Mouse (Mus musculus) embryonic facial prominence, embryonic 13.5 days (tissue): ENCODE measurements around the gene Irx5. TPM values are rescaled to one million over a fixed set of nuclear protein-coding genes. Genes with fewer than 3 reads are reported as not detected.

Source experiments
- ATAC-seq: fragments of 200-750 bp; cut with Nextera tagmentation; 2 replicates; pipeline ENCODE4 v1.8.0; 2017; ENCODE audit warnings: low read depth; ENCODE audit not compliant: insufficient number of reproducible peaks, insufficient read depth, low FRiP score, low TSS enrichment
- H3K27ac ChIP-seq: fragments of 300-500 bp; sonication (generic); 2 replicates; pipeline ENCODE4 v1.5.1; 2015; ENCODE audit warnings: moderate library complexity, mild to moderate bottlenecking, inconsistent platforms
- H3K27me3 ChIP-seq: fragments of 300-500 bp; sonication (generic); 2 replicates; pipeline ENCODE4 v1.6.1; 2015; ENCODE audit warnings: mild to moderate bottlenecking, inconsistent platforms
- H3K36me3 ChIP-seq: fragments of 300-500 bp; sonication (generic); 2 replicates; pipeline ENCODE4 v1.6.1; 2015; ENCODE audit warnings: mild to moderate bottlenecking, inconsistent platforms
- H3K4me1 ChIP-seq: fragments of 300-500 bp; sonication (generic); 2 replicates; pipeline ENCODE4 v1.6.1; 2015; ENCODE audit warnings: inconsistent platforms
- H3K4me2 ChIP-seq: fragments of 300-500 bp; sonication (generic); 2 replicates; pipeline ENCODE4 v1.6.1; 2015; ENCODE audit warnings: moderate library complexity, mild to moderate bottlenecking, inconsistent platforms
- H3K4me3 ChIP-seq: fragments of 300-500 bp; sonication (generic); 2 replicates; pipeline ENCODE4 v1.5.1; 2015; ENCODE audit warnings: mild to moderate bottlenecking, inconsistent platforms
- H3K9ac ChIP-seq: fragments of 300-500 bp; sonication (generic); 2 replicates; pipeline ENCODE4 v1.6.1; 2015; ENCODE audit warnings: mild to moderate bottlenecking, inconsistent platforms
- H3K9me3 ChIP-seq: fragments of 300-500 bp; sonication (generic); 2 replicates; pipeline ENCODE4 v1.6.1; 2016; ENCODE audit warnings: inconsistent platforms
- WGBS: fragments of 180-500 bp; shearing (Covaris S2); methylation state at CpG from one replicate; pipeline ENCODE4 v1.1.7; 2015; ENCODE audit warnings: mixed read lengths; 5-methylcytosine and 5-hydroxymethylcytosine counted together
- polyA plus RNA-seq: library from polyadenylated mRNA; unstranded; fragments of >200 nt; fragmentation: Nextera tagmentation; extraction: Ambion mirVana; gene quantifications from 2 replicates; pipeline ENCODE4 v1.2.1, GENCODE M21; 2015

Gene Irx5
- polyA plus RNA-seq: 21.2 and 27.2 TPM in 2 replicates

- Histone ChIP-seq H3K27me3 (peaks cover 40% of the 10 kb centered on the region), H3K27ac (peak within 1 kb of the TSS; percentile 98), H3K36me3 (peaks cover 10% of the 10 kb centered on the region), H3K9ac (peak within 1 kb of the TSS; percentile 96), H3K4me2 (peak within 1 kb of the TSS; percentile 82), H3K4me3 (peak within 1 kb of the TSS; percentile 72), H3K4me1 (peaks cover 44% of the 10 kb centered on the region), H3K9me3 (no peaks in the 10 kb centered on the region)
- ATAC-seq: peak; percentile 73
- under 1% methylated on average over 47 of the region's 47 CpGs for WGBS
Observed at GRCm38 (mm10) chr8:92357398-92357981, at the start of gene Irx5. Gene Irx5 (plus strand): TSS chr8:92357625.

DNA sequence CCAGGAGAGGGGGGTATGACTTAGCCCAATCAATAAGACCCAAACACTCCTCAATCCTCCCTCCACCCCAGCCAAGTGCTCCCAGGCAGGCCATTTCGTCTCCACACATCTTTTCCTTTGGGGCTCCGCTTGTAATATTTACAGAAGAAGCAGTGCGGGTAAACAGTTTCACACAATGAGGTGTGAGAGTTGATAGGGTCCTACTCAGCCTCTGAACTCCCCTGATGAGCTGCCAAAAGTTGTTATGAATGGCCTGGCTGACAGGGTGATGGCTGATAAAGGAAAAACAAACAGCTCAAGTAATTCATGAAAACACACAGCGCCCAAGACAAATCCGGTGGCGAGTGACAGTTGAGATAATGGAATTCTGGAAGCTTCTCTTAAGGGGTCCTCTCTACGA lies 45.2 kb upstream of the Irx5 start:
- Histone ChIP-seq H3K27ac (no peak overlapping the region), H3K36me3 (no peaks in the 10 kb centered on the region), H3K27me3 (no peaks in the 10 kb centered on the region), H3K4me2 (no peak overlapping the region), H3K9ac (no peak overlapping the region), H3K4me1 (peaks cover 10% of the 10 kb centered on the region), H3K9me3 (no peaks in the 10 kb centered on the region), H3K4me3 (no peak overlapping the region)
- WGBS: 68% methylated on average over 7 of the region's 7 CpGs
- no peak for ATAC-seq

DNA sequence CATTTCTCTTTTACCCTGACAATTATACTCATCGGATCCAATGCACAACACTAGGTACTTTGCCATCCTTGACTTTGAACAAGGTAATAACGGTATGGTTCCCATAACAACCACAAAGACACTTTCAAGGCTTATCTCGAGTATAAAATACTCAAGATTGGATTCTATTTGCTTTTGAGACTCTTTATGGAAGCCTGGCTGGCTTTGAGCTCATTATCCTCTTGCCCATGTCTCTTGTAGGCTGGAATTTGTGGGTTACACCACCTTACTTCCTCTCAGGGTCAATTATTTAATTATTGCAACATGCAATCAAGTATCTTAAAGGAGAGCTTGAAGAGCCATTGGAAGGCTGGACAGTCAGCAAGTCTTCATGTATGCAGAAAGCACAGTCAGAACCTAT lies 43.7 kb upstream of the Irx5 start:
- ATAC-seq: no peak
- H3K9ac ChIP-seq: no peak overlapping the region
- WGBS: 83% methylated on average over 3 of the region's 3 CpGs
- no peaks in the 10 kb centered on the region for H3K27me3 ChIP-seq
- no peaks in the 10 kb centered on the region for H3K36me3 ChIP-seq
- no peak overlapping the region for H3K4me2 ChIP-seq
- H3K27ac ChIP-seq: no peak overlapping the region
- no peaks in the 10 kb centered on the region for H3K9me3 ChIP-seq
- peaks cover 8% of the 10 kb centered on the region for H3K4me1 ChIP-seq
- no peak overlapping the region for H3K4me3 ChIP-seq

- no peaks in the 10 kb centered on the region for H3K4me1 ChIP-seq
- no peaks in the 10 kb centered on the region for H3K27me3 ChIP-seq
- H3K9ac ChIP-seq: no peak overlapping the region
- H3K27ac ChIP-seq: no peak overlapping the region
- ATAC-seq: no peak
- 92% methylated on average over 7 of the region's 7 CpGs for WGBS
- no peak overlapping the region for H3K4me3 ChIP-seq
- no peaks in the 10 kb centered on the region for H3K9me3 ChIP-seq
- H3K4me2 ChIP-seq: no peak overlapping the region
- H3K36me3 ChIP-seq: peaks cover 14% of the 10 kb centered on the region
Observed at GRCm38 (mm10) chr8:92323751-92324150, 33.7 kb upstream of the Irx5 start.

DNA sequence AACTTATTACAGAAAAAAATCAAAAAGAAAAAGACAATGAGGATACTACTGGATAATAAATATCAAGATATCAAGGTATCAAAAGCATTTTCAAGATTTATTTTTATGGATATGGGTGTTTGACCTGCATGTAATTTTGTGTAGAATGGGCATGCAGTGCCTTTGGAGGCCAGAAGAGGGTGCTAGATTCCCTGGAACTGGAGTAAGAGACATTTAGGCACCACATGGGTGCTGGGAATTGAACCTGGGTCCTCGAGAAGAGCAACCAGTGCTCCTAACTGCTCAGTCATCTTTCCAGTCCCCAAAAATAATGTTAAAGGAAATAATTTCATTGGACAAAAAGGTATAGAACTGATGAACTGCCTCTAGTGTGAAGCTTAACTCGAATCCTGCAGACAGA lies 30.2 kb upstream of the Irx5 start:
- WGBS: 95% methylated on average over 2 of the region's 2 CpGs
- no peak overlapping the region for H3K4me2 ChIP-seq
- H3K27me3 ChIP-seq: no peaks in the 10 kb centered on the region
- no peak overlapping the region for H3K4me3 ChIP-seq
- no peaks in the 10 kb centered on the region for H3K9me3 ChIP-seq
- no peak overlapping the region for H3K9ac ChIP-seq
- no peak for ATAC-seq
- H3K4me1 ChIP-seq: peaks cover 7% of the 10 kb centered on the region; the same call in 1 of the 2 replicates
- H3K36me3 ChIP-seq: peaks cover 14% of the 10 kb centered on the region
- H3K27ac ChIP-seq: no peak overlapping the region

GRCm38 (mm10) chr8:92329273-92329672 lies 28.2 kb upstream of the Irx5 start:
- Histone ChIP-seq H3K4me2 (no peak overlapping the region), H3K4me1 (peaks cover 8% of the 10 kb centered on the region; the same call in 1 of the 2 replicates), H3K9ac (no peak overlapping the region), H3K27ac (no peak overlapping the region), H3K4me3 (no peak overlapping the region), H3K9me3 (no peaks in the 10 kb centered on the region), H3K36me3 (peaks cover 19% of the 10 kb centered on the region), H3K27me3 (no peaks in the 10 kb centered on the region)
- ATAC-seq: no peak
- WGBS: 71% methylated on average over 4 of the region's 4 CpGs

GRCm38 (mm10) chr8:92331811-92332210 lies 25.6 kb upstream of the Irx5 start:
- no peak overlapping the region for H3K9ac ChIP-seq
- no peak for ATAC-seq
- WGBS: 72% methylated on average over 3 of the region's 3 CpGs
- 0 out of 2 replicates have a peak, but pooled peaks cover 10% of the 10 kb centered on the region for H3K36me3 ChIP-seq
- H3K4me1 ChIP-seq: peaks cover 8% of the 10 kb centered on the region; the same call in 1 of the 2 replicates
- 0 out of 2 replicates have a peak overlapping the region, but pooled peaks have one; percentile 4 for H3K27ac ChIP-seq
- no peak overlapping the region for H3K4me3 ChIP-seq
- no peak overlapping the region for H3K4me2 ChIP-seq
- no peaks in the 10 kb centered on the region for H3K27me3 ChIP-seq
- no peaks in the 10 kb centered on the region for H3K9me3 ChIP-seq

DNA sequence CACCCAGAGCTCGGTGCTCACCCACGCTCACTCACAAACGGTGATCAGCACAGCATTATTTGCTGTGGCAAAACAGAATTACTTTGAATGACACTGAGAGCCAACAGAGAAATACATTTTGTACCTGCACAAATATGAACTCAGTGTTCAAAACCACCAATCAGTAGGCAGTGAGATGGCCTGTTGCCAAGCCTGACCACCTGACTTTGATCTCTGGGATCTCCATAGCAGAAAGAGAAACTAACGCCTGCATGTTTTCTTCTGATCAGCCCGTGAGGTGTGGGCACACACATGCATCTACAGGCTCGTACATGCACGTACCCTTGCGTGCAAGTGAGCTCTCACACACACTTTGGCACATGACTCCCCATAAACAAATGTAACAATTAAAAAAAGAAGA lies 24.0 kb upstream of the Irx5 start:
- H3K27ac ChIP-seq: no peak overlapping the region
- peaks cover 8% of the 10 kb centered on the region; the same call in 1 of the 2 replicates for H3K36me3 ChIP-seq
- H3K9ac ChIP-seq: no peak overlapping the region
- no peak overlapping the region for H3K4me3 ChIP-seq
- no peaks in the 10 kb centered on the region for H3K9me3 ChIP-seq
- no peak for ATAC-seq
- 87% methylated on average over 8 of the region's 8 CpGs for WGBS
- no peaks in the 10 kb centered on the region for H3K27me3 ChIP-seq
- H3K4me2 ChIP-seq: no peak overlapping the region
- H3K4me1 ChIP-seq: peaks cover 8% of the 10 kb centered on the region; the same call in 1 of the 2 replicates

GRCm38 (mm10) chr8:92335079-92335478 lies 22.3 kb upstream of the Irx5 start:
- no peaks in the 10 kb centered on the region for H3K9me3 ChIP-seq
- H3K27ac ChIP-seq: no peak overlapping the region
- peaks cover 14% of the 10 kb centered on the region; the same call in 1 of the 2 replicates for H3K36me3 ChIP-seq
- H3K27me3 ChIP-seq: no peaks in the 10 kb centered on the region
- H3K9ac ChIP-seq: no peak overlapping the region
- H3K4me1 ChIP-seq: peaks cover 8% of the 10 kb centered on the region; the same call in 1 of the 2 replicates
- H3K4me3 ChIP-seq: no peak overlapping the region
- whole genome bisulfite sequencing: 71% methylated on average over 7 of the region's 7 CpGs
- no peak overlapping the region for H3K4me2 ChIP-seq
- ATAC-seq: no peak

DNA sequence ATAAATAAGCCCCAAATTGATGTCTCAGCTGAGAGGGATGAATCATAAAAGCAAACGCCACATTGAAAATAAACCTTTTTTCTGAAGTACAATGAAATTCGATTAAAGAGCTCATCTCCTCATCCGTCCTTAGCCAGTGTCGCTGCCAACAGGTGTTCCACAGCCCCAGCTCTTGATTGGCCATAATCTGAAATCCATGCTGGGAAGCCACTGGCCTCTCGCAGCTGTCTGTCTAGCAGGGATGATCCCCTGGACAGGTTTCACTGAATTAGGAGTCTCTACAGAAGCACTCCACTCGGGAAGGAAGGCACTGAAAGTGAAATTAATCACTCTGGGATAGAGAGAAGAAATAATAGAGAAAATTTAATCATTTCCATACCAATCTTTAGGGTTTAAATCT lies 21.4 kb upstream of the Irx5 start:
- no peak for ATAC-seq
- Histone ChIP-seq H3K27ac (no peak overlapping the region), H3K4me3 (no peak overlapping the region), H3K4me1 (peaks cover 8% of the 10 kb centered on the region; the same call in 1 of the 2 replicates), H3K36me3 (peaks cover 24% of the 10 kb centered on the region), H3K9me3 (no peaks in the 10 kb centered on the region), H3K4me2 (no peak overlapping the region), H3K9ac (no peak overlapping the region), H3K27me3 (no peaks in the 10 kb centered on the region)
- 52% methylated on average over 6 of the region's 6 CpGs for WGBS

GRCm38 (mm10) chr8:92343544-92343943 lies 13.9 kb upstream of the Irx5 start:
- WGBS: 79% methylated on average over 4 of the region's 4 CpGs

GRCm38 (mm10) chr8:92349898-92350486 lies 7.4 kb upstream of the Irx5 start:
- H3K36me3 ChIP-seq: 0 out of 2 replicates have a peak, but pooled peaks cover 4% of the 10 kb centered on the region
- H3K9ac ChIP-seq: no peak overlapping the region
- peaks cover 29% of the 10 kb centered on the region for H3K4me1 ChIP-seq
- ATAC-seq: no peak
- no peak overlapping the region for H3K27ac ChIP-seq
- H3K27me3 ChIP-seq: 0 out of 2 replicates have a peak, but pooled peaks cover 3% of the 10 kb centered on the region
- no peaks in the 10 kb centered on the region for H3K9me3 ChIP-seq
- H3K4me3 ChIP-seq: no peak overlapping the region
- 81% methylated on average over 11 of the region's 11 CpGs for WGBS
- no peak overlapping the region for H3K4me2 ChIP-seq

More at GRCm38 (mm10) chr8:92343544-92343943, 13.9 kb upstream of the Irx5 start:
- Histone ChIP-seq H3K4me2 (no peak overlapping the region), H3K4me3 (no peak overlapping the region), H3K36me3 (peaks cover 37% of the 10 kb centered on the region), H3K9me3 (no peaks in the 10 kb centered on the region), H3K4me1 (no peaks in the 10 kb centered on the region), H3K27me3 (0 out of 2 replicates have a peak, but pooled peaks cover 3% of the 10 kb centered on the region), H3K27ac (no peak overlapping the region), H3K9ac (no peak overlapping the region)
- ATAC-seq: no peak
